Mouse (Mus musculus) erythroid progenitor cell, adult 5-6 weeks (primary cell): ENCODE data around the gene Pxmp4. TPM values are rescaled to one million over a fixed set of nuclear protein-coding genes. Genes with fewer than 3 reads are reported as not detected.

Experiments
- ATAC-seq: replicated peaks from 2 replicates; pipeline ENCODE4 v1.8.0; 2016; ENCODE audit warnings: moderate number of reproducible peaks, mild to moderate bottlenecking, moderate TSS enrichment, inconsistent platforms; ENCODE audit not compliant: poor library complexity, low FRiP score, severe bottlenecking
- total RNA-seq, 2 experiments: library from RNA; stranded (forward) in 1 of 2; stranded (reverse) in 1 of 2; fragments of 150-400 nt in 1 of 2; fragments of 186-747, 209-891 nt in 1 of 2; gene quantifications; 2 replicates each; pipeline versions ENCODE4 v1.2.3 to v1.2.4; 2015 to 2017; ENCODE audit warnings: low replicate concordance in 2 of 2

Gene Pxmp4
- total RNA-seq, 2 experiments from 2014 or later: 15.5 to 17.0 TPM

DNA sequence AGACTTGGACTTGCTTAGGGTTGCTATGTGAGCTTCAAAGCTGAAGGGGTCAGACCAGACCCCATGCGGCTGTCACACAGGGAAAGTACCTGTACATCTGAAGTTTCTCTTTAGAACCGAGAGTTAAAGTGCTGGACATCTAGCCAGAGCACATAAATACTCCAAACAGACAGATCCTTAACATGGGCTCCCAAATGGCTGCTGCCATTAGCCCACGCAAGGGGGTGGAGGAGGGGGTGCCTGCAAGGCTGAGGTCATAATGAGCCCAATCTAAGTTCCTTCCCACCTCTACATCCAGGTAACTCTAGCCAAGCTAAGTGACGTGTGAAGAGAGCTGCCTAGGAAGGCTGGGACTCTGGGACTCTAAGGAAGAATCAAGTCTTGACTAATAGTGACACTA lies 52.0 kb downstream of the Pxmp4 start, which contains the start of gene Actl10:
Gene Actl10, plus strand, starts transcription at position 301 of the 400 bp plus-strand sequence.
- ATAC-seq: no peak

DNA sequence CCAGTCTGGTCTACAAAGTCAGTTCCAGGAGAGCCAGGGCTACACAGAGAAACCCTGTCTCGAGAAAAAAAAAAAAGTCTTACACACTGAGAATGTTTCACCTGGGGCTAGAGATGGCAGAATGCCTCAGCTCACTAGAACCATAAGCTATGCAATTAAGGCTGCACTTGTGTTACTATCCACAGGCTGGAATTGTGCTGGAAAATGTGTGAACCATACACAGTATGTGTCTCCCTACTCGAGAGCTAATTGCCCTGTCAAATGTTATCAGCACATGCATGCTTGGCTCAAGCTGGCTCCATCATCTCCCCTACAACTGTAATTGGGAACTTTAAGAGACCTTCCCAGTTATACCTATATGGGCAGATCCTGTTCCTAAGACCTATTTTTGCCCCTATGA lies 52.6 kb downstream of the Pxmp4 start:
- ATAC-seq: no peak

DNA sequence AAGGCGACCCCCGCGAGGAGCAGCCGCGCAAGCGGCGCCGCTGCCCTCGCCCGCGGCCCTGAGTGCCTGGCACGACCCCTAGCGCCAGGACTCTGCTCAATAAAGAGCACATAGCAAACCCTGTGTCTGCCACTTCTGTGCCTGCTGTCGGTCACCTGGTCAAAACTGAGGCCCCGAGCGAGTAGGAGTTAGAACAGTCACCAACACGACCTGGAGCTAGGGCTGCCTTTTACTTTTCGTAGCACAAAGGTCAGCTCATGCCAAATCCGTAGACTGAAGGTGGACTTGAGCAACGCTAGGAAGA lies 53.7 kb downstream of the Pxmp4 start:
- no peak for ATAC-seq

DNA sequence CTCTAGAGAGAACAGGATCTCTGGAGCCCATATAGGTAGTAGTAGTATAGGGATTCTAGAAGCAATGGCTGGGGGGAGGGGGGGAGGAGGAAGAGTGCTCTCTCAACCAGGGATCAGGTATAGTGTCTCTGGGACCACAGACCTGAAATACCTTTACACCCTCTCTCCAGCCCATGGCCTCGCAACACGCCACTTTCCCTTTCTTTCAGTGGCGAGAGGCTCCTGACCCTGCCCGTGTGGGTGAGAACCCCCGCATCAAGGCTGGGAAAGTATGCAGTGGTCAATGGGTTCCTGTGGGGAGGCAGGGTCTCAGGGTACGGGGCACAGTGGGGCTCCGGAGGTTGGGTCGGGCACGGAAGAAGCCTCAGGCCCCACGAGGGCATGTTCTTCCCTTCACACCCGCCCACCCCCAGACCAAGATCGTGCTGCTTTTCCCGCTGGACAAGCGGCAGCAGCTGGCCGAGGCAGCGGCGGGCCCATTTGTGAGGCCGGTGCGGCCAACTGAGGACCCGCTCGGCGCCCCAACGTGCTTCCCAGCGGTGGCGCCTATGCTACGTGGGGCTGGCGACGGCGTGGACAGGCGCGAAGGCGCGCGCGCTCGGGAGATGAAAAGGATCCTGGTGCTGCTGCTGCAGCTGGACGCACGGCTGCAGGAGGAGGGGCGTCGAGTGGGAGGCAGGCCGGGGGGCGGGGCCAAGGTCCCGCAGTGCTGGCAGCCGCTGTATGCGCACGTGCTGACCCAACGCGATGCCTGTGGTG lies 54.2 kb downstream of the Pxmp4 start:
- 0 out of 2 replicates have a peak, but pooled peaks have one; percentile 48 for ATAC-seq

DNA sequence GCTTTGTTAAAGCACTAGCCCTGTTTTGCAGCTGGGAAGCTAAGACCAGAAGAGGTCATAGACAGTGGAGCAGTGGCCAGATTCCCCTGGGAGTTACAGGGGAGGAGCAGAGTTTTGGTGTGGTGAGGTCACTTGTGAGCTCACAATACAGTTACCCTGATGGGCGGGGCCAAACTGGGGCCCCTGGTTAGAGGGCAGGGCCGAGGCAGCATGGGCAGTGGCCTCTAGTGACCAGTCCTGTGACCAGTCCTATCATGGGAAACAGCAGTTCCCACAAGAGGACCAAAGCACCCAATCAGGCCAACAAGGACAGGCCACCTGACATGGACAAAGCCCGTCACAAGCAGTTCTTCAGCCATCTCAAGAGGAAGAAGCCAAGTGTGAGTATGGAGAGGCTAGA lies 54.8 kb downstream of the Pxmp4 start:
- ATAC-seq: no peak

DNA sequence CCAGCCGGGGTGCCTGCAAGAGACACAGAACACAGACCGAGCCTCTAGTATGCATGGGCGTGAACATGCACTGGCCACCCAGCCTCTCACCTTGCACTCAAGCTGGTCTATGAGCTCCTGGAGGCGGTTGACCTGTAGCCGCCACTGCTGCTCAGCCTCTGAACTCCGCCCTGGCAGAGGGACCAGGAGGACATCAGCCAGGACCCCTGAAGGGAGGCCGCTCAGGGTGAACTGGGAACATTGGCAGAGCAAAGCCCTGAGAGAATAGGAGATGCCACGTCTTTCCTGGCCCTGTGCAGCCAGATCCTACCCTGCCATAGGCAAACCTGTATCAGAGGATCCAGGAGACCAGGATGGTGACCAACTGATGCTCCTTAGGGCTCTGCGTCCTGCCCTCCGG lies 56.8 kb downstream of the Pxmp4 start, which contains the start of gene 1700003F12Rik:
Gene 1700003F12Rik, plus strand, starts transcription at position 375 of the 400 bp plus-strand sequence.
- no peak for ATAC-seq

DNA sequence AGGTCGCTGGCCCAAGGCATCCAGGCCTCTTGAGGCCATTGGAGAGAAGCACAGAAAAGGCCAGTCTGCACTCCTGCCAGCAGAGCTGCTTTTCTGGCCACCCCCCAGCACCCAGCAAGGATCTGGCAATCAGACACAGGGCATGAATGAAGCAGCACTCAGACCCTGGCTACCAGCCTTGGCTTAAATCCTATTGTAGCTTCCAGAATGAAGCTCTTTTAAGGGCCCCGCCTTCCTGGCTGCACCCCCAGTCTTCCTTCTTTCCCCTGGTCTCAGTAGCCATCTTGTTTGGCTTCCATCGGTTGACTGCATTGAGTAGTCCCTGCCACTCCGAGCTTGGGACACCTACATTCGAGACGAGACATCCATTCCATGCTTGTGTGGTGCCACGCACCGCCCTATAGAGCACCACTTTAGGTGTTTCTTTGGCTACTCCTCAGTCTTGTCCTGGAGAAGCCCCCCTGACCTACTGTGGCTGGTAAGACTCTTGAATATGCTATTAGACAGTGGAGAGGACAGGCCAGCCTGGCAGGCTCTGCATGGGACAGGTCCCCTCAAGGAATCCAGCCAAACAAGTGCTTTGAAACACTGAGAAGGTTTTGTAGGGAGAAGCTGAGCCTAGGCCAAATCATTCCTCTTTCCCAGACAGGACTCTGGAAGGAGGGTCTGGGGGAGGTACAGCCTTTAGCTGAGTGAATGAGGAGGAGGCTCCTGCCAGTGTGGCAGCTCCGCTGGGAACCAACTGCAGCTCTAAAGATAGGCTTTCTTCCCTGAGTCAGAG lies 59.8 kb downstream of the Pxmp4 start:
- no peak for ATAC-seq

DNA sequence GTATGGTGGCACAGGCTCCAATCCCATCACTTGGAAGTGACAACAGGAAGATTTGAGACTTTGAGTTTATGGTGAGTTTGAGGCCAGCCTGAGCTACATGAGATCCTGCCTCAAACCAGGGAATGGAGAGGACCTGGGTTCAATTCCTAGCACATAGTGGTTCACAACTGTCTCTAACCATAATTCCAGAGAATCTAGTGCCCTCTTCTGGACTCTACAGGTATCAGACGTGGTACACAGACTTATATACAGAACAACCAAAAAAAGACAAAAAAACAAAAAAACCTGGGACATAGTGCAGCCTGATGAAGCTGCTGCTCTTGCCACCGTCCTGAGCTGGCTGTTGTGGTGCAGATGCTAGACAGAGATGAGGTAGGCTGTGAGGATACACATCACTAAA lies 61.9 kb downstream of the Pxmp4 start:
- no peak for ATAC-seq

DNA sequence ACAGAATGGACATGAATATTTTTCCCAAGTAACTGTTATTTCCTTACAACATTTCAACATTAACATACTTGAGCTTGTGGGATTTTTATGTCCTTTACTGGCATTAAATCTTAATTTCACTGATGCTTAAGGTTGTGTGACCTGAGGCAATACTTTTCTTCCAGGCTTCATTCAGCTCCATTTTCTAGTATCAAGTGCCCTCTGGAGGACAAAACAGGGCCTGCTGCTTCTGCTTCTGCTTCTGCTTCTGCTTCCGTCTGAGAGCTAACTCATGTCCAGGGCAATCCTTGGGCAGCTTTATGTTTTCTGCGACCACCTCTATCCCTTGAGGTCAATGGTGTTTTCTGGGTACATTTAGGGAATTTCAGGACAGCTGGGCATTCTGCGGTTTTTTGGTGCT lies 63.8 kb downstream of the Pxmp4 start:
- ATAC-seq: no peak

DNA sequence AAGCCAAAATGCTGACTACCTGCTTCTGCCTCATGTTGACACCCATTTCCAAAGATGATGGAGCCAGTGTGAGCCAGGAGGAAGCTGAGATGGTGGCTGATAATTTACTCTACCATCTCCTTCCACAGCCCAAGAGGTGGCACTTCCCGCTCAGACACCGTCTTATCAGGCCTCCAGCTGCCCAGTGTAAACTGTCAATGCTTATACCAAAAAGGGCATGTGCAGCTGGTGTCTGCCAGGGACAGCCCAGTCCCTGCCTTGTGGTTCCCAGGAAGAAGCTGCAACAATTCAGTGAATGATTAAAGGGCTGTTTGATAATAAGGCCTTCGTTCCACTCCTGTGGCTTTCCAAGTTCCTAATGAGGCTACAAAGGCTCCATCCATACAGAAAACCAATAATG lies 64.8 kb downstream of the Pxmp4 start:
- ATAC-seq: peak; percentile 47; the same call in 1 of the 2 replicates

DNA sequence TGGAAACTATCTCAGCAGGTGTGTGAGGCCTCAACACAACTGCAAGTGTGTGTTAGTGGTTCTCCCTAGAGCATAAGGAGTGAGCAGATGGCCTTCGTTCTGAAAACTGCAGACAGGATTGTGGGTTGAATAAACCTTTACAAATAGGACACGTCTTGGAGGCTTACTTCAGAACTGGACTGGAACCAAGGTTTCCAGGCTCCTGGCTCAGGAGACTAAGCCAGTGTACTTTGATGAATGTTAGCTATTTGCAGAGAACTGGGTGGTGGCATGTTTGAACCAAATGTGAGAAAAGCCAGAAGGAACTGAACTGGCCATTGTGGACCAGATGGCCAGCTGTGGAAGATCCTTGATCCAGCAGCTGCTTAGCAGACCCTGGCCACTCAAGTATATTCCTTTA lies 65.2 kb downstream of the Pxmp4 start:
- no peak for ATAC-seq

Other genes starting within 250 kb of the Pxmp4 start
- 10.1 and 12.3 TPM in 2 replicates for gene Cdk5rap1, start 230.7 kb downstream of the Pxmp4 start, total RNA-seq (2015; ENCODE audit: low replicate concordance)
- 8.2 and 28.1 TPM in 2 replicates for gene Cdk5rap1, start 230.7 kb downstream of the Pxmp4 start, total RNA-seq (2017; ENCODE audit: low replicate concordance)
- gene Snta1, start 195.6 kb downstream of the Pxmp4 start, total RNA-seq (2015; ENCODE audit: low replicate concordance): not detected in 2 replicates
- 1.0 and 1.8 TPM in 2 replicates for gene Snta1, start 195.6 kb downstream of the Pxmp4 start, total RNA-seq (2017; ENCODE audit: low replicate concordance)
- gene Cbfa2t2, start 167.2 kb downstream of the Pxmp4 start, total RNA-seq (2015; ENCODE audit: low replicate concordance): 9.6 and 28.1 TPM in 2 replicates
- gene Cbfa2t2, start 167.2 kb downstream of the Pxmp4 start, total RNA-seq (2017; ENCODE audit: low replicate concordance): 6.5 and 14.1 TPM in 2 replicates
- not detected in 2 replicates for gene 1700003F12Rik, start 56.6 kb downstream of the Pxmp4 start, total RNA-seq (2015; ENCODE audit: low replicate concordance)
- gene 1700003F12Rik, start 56.6 kb downstream of the Pxmp4 start, total RNA-seq (2017; ENCODE audit: low replicate concordance): not detected in 2 replicates
- not detected in 2 replicates for gene Actl10, start 51.9 kb downstream of the Pxmp4 start, total RNA-seq (2015; ENCODE audit: low replicate concordance)
- gene Actl10, start 51.9 kb downstream of the Pxmp4 start, total RNA-seq (2017; ENCODE audit: low replicate concordance): not detected in 2 replicates
- gene Necab3, start 44.8 kb downstream of the Pxmp4 start, total RNA-seq (2015; ENCODE audit: low replicate concordance): 1.8 TPM in 1 of 2 replicates, not detected in the other
- gene Necab3, start 44.8 kb downstream of the Pxmp4 start, total RNA-seq (2017; ENCODE audit: low replicate concordance): 1.9 and 3.6 TPM in 2 replicates
- 11.7 and 27.8 TPM in 2 replicates for gene E2f1, start 33.8 kb downstream of the Pxmp4 start, total RNA-seq (2015; ENCODE audit: low replicate concordance)
- 11.9 and 17.5 TPM in 2 replicates for gene E2f1, start 33.8 kb downstream of the Pxmp4 start, total RNA-seq (2017; ENCODE audit: low replicate concordance)
- gene Zfp341, start 9.6 kb upstream of the Pxmp4 start, total RNA-seq (2015; ENCODE audit: low replicate concordance): 3.2 and 3.8 TPM in 2 replicates
- gene Zfp341, start 9.6 kb upstream of the Pxmp4 start, total RNA-seq (2017; ENCODE audit: low replicate concordance): 1.3 and 2.7 TPM in 2 replicates
- 11.5 TPM in 1 of 2 replicates, not detected in the other for gene 4930519P11Rik, start 9.7 kb upstream of the Pxmp4 start, total RNA-seq (2015; ENCODE audit: low replicate concordance)
- not detected in 2 replicates for gene 4930519P11Rik, start 9.7 kb upstream of the Pxmp4 start, total RNA-seq (2017; ENCODE audit: low replicate concordance)
- gene Chmp4b, start 48.0 kb upstream of the Pxmp4 start, total RNA-seq (2015; ENCODE audit: low replicate concordance): 58.0 and 78.4 TPM in 2 replicates
- 45.3 and 70.0 TPM in 2 replicates for gene Chmp4b, start 48.0 kb upstream of the Pxmp4 start, total RNA-seq (2017; ENCODE audit: low replicate concordance)
- gene Gm14214, start 166.3 kb upstream of the Pxmp4 start, total RNA-seq (2015; ENCODE audit: low replicate concordance): not detected in 2 replicates
- gene Gm14214, start 166.3 kb upstream of the Pxmp4 start, total RNA-seq (2017; ENCODE audit: low replicate concordance): not detected in 2 replicates
- 87.2 and 99.8 TPM in 2 replicates for gene Raly, start 187.4 kb upstream of the Pxmp4 start, total RNA-seq (2015; ENCODE audit: low replicate concordance)
- gene Raly, start 187.4 kb upstream of the Pxmp4 start, total RNA-seq (2017; ENCODE audit: low replicate concordance): 112 and 144 TPM in 2 replicates
- gene a, start 187.7 kb upstream of the Pxmp4 start, total RNA-seq (2015; ENCODE audit: low replicate concordance): not detected in 2 replicates
- not detected in 2 replicates for gene a, start 187.7 kb upstream of the Pxmp4 start, total RNA-seq (2017; ENCODE audit: low replicate concordance)